Mouse (Mus musculus) ES-E14 (cell line): Measurements from ENCODE around the gene Mrpl12. TPM values are rescaled to one million over a fixed set of nuclear protein-coding genes. Genes with fewer than 3 reads are reported as not detected.
A peak's percentile ranks its signal among the peaks of the same experiment; 100 is the strongest.

Experiments used
- DNase-seq: peaks from one replicate; pipeline ENCODE4 v3.0.0-alpha.2; 2013; ENCODE audit warnings: low read depth, low spot score
- H3K27ac ChIP-seq: 2 replicates; pipeline ENCODE4 v1.5.1; 2012; ENCODE audit warnings: low read depth, mild to moderate bottlenecking, low read length, moderate library complexity, mixed read lengths; ENCODE audit not compliant: poor library complexity, insufficient read depth, severe bottlenecking
- H3K36me3 ChIP-seq: 2 replicates; pipeline ENCODE4 v1.6.1; 2012; ENCODE audit warnings: mild to moderate bottlenecking, low read length, moderate library complexity, mixed read lengths; ENCODE audit not compliant: control insufficient read depth, poor library complexity, insufficient read depth, severe bottlenecking
- H3K4me1 ChIP-seq, 2 experiments: fragments of 150-350 bp in 1 of 2; sonication (generic) in 1 of 2; 2 replicates each; pipeline ENCODE4 v1.6.1; 2012; ENCODE audit warnings: low read length in 2 of 2, mild to moderate bottlenecking in 1 of 2, mixed read lengths in 1 of 2; ENCODE audit not compliant: control insufficient read depth in 2 of 2, insufficient read depth in 2 of 2, poor library complexity in 1 of 2
- H3K4me3 ChIP-seq, 2 experiments: fragments of 150-350 bp in 1 of 2; sonication (generic) in 1 of 2; 2 replicates each; pipeline ENCODE4 v1.5.1; 2012; ENCODE audit warnings: low read length in 2 of 2, low read depth in 1 of 2, mild to moderate bottlenecking in 1 of 2, mixed read lengths in 1 of 2; ENCODE audit not compliant: insufficient read depth in 1 of 2, poor library complexity in 1 of 2, severe bottlenecking in 1 of 2
- H3K9ac ChIP-seq: 2 replicates; pipeline ENCODE4 v1.6.1; 2012; ENCODE audit warnings: low read depth, mild to moderate bottlenecking, low read length, mixed read lengths; ENCODE audit not compliant: poor library complexity, insufficient read depth, severe bottlenecking
- H3K9me3 ChIP-seq: fragments of 150-350 bp; sonication (generic); 2 replicates; pipeline ENCODE4 v1.6.1; 2012; ENCODE audit warnings: low read depth, mild to moderate bottlenecking, low read length; ENCODE audit not compliant: control insufficient read depth, insufficient read depth
- CHD2 ChIP-seq: IDR thresholded peaks from 2 replicates; pipeline ENCODE4 v1.6.1; 2014; ENCODE audit warnings: mild to moderate bottlenecking, low read depth, low read length, inconsistent platforms
- HCFC1 ChIP-seq: IDR thresholded peaks from 2 replicates; pipeline ENCODE4 v1.6.1; 2012; ENCODE audit warnings: low read length, inconsistent platforms, borderline replicate concordance; ENCODE audit not compliant: insufficient read depth
- MAFK ChIP-seq: IDR thresholded peaks from 2 replicates; pipeline ENCODE4 v1.6.1; 2014; ENCODE audit warnings: mild to moderate bottlenecking, low read depth, low read length, inconsistent platforms; ENCODE audit not compliant: insufficient read depth
- ZC3H11A ChIP-seq: IDR thresholded peaks from 2 replicates; pipeline ENCODE4 v1.6.1; 2012; ENCODE audit warnings: low read depth, mild to moderate bottlenecking, inconsistent platforms, low read length, borderline replicate concordance
- ZNF384 ChIP-seq: IDR thresholded peaks from 2 replicates; pipeline ENCODE4 v1.6.1; 2012; ENCODE audit warnings: low read depth, low read length, inconsistent platforms
- in situ Hi-C, 2 experiments: fragments of 600-800 bp; cut with MboI; formaldehyde crosslinking; loops; one replicate each; pipeline ENCODE4 v1.15.1; 2025; ENCODE audit warnings: low sequenced_read_pairs in 2 of 2, inconsistent platforms in 1 of 2; ENCODE audit not compliant: unreplicated experiment in 2 of 2
- total RNA-seq: library from RNA; depleted of rRNA; stranded (reverse); fragments of 300-350 nt; gene quantifications from 2 replicates; pipeline ENCODE4 v1.2.3, GENCODE M21; 2012

Gene Mrpl12
- total RNA-seq, 1 experiment, result 136 TPM

DNA sequence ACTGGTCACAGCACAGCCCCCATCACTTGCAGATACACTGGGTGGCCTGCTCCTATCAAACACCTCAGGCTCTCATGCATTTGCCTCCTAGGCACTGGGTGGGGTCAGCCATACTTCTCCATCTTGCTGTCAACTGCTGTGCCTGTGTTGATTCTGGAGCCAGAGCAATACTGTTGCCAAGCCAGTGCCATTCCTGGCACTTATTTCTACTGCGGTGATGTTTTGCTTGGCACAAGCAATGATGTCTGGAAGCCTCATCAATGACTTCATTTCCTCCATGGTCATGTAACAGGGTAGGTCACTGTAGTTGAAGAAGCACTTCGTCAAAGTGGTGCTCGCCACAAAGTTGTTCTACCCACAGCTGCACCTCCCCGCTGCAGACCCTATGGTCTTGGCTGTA is 18.9 kb upstream of the Mrpl12 start:
- Histone ChIP-seq H3K36me3 (peaks cover 22% of the 10 kb centered on the region), H3K9me3 (no peaks in the 10 kb centered on the region), H3K4me3 (no peak overlapping the region), H3K4me1 (0 out of 4 replicates have a peak, but pooled peaks cover 2% of the 10 kb centered on the region in 2 experiments), H3K27ac (no peak overlapping the region), H3K9ac (no peak overlapping the region)
- DNase-seq, result no peak
- TF ChIP-seq HCFC1 (no peak), ZC3H11A (no peak), CHD2 (no peak), MAFK (no peak), ZNF384 (no peak)
- in situ Hi-C loops, result no loop called here

DNA sequence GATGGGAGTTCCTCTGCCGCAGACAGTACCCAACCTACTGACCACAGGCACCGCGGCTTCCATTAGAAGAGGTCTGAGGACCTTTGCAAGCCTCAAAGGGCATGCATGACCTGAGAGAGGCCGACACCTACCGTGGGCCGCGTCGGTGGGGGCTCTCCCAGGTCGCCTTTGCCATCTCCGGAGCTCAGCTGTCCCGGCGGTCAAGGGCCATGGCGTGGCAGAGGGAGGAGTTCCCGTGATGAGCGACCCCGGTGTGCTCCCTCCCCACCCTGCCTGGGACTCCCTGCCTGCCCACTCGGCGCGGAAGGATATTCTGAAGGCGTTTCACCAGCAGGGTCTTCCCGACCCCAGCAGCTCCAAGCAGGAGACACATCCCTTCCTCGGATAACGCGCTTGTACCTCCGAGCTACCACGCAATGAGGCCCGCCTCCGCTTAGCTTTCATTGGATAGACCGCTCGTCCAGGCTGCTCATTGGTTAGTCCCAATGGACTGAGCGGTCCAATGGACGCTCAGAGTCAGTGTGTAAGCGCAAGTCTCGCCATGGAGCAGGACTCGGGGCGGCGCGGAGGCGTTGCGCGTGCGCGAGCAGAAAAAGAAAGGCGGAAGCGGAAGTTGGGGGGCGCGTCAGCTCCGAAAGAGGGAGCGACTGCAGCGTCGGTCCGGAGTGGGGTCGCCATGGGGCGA is 17.2 kb upstream of the Mrpl12 start, which contains the start of gene Arl16:
TSS of gene Arl16 (minus strand) at position 557 of the 685 bp plus-strand sequence.
- H3K9ac ChIP-seq, result peak within 1 kb of the TSS; percentile 91
- no peaks in the 10 kb centered on the region for H3K9me3 ChIP-seq
- TF ChIP-seq ZNF384, result no peak
- no peak for TF ChIP-seq ZC3H11A
- TF ChIP-seq HCFC1, result no peak
- TF ChIP-seq CHD2, result peak; percentile 85
- TF ChIP-seq MAFK, result no peak
- in situ Hi-C loops, result no loop called here
- H3K4me3 ChIP-seq, result peak within 1 kb of the TSS; percentile 91 to 94
- H3K36me3 ChIP-seq, result peaks cover 14% of the 10 kb centered on the region
- H3K4me1 ChIP-seq, result 0 out of 4 replicates have a peak, but pooled peaks cover 2% of the 10 kb centered on the region in 2 experiments
- peak; percentile 98 for DNase-seq
- H3K27ac ChIP-seq, result no peak within 1 kb of the TSS

DNA sequence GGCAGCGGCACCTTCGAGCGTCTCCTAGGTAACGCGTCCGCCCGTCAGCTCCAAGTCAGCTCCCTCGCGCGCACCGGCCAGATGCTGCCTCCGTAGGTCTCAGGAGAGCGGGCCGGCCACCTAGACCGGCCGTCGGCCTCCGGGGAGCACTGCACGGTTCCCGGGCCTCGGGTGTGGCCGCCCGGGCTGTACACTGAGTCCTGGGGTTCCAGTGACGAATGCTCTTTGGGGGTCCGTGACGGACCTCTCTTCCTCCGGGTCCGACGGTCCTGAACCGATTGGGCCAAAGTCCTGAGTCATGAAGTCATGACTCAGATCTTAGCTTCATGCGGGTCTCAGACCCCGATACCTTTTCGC is 16.7 kb upstream of the Mrpl12 start:
- Histone ChIP-seq H3K36me3 (peaks cover 15% of the 10 kb centered on the region), H3K27ac (no peak overlapping the region), H3K4me3 (peak overlapping the region; percentile 91 to 94), H3K9ac (peak overlapping the region; percentile 91), H3K9me3 (no peaks in the 10 kb centered on the region), H3K4me1 (0 out of 4 replicates have a peak, but pooled peaks cover 2% of the 10 kb centered on the region in 2 experiments)
- DNase-seq, result no peak
- in situ Hi-C loops, result no loop called here
- TF ChIP-seq ZC3H11A, result no peak
- peak; percentile 40; the same call in 1 of the 2 replicates for TF ChIP-seq MAFK
- TF ChIP-seq ZNF384, result no peak
- TF ChIP-seq HCFC1, result no peak
- TF ChIP-seq CHD2, result no peak

DNA sequence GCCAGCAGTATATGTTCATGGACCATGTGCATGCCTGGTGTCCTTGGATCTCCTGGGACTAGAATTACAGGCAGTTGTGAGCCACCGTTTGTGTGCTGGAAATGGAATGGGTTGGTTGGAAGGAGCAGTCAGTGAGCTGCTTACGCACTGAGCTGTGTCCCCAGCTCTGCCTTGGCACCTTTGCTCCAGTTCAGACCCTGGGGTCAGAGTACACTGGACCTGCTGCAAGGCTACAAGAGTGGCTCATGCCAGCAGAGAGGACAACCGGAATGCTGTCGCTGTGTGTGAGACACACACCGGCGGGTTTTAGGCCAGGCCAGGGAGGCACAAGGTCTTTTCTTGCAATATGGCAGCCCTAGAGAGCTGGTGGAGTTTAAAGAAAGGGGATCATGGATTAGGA is 12.4 kb upstream of the Mrpl12 start:
- Histone ChIP-seq H3K4me1 (peaks cover 2 to 5% of the 10 kb centered on the region in 2 experiments; a peak in 1 of 4 replicates), H3K27ac (no peak overlapping the region), H3K4me3 (no peak overlapping the region), H3K36me3 (peaks cover 29% of the 10 kb centered on the region), H3K9me3 (no peaks in the 10 kb centered on the region), H3K9ac (no peak overlapping the region)
- in situ Hi-C loops, result no loop called here
- no peak for DNase-seq
- TF ChIP-seq HCFC1 (no peak), ZC3H11A (no peak), MAFK (no peak), ZNF384 (no peak), CHD2 (no peak)
